Mouse (Mus musculus) effector memory CD4-positive, alpha-beta T cell, adult 5 months (primary cell): ENCODE measurements around the gene Rgr. TPM values are rescaled to one million over a fixed set of nuclear protein-coding genes. Genes with fewer than 3 reads are reported as not detected.

Experiments used
- polyA plus RNA-seq: library from polyadenylated mRNA; unstranded; fragments of 100-300 nt; shearing (Covaris generic); gene quantifications from one replicate; pipeline ENCODE4 v1.2.1, GENCODE M21; 2017

The Rgr gene
- polyA plus RNA-seq, result not detected

DNA sequence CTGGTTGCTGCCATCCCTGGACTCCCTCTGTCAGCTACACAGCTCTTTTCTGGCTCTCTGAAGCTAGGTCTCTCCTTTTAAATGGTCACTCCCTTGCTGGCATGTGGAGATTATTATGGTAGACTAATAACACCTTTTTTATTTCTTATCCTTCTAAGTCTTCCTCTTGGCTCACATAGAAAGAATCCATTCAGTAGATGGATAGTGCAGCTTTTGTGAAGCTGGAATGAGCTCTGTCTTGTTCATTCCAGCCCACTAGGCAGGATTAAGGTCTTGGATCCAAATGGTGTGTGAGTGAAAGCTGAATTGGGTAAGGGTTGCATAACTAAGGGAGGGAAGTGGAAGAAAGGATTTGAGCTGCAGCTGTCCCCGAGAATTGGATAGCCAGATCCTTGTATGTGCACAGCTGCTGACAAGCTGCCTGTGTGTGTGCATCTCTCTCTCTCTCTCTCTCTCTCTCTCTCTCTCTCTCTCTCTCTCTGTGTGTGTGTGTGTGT is at the start of gene Rgr:
Gene Rgr, minus strand, starts transcription at position 51 of the 497 bp plus-strand sequence.

DNA sequence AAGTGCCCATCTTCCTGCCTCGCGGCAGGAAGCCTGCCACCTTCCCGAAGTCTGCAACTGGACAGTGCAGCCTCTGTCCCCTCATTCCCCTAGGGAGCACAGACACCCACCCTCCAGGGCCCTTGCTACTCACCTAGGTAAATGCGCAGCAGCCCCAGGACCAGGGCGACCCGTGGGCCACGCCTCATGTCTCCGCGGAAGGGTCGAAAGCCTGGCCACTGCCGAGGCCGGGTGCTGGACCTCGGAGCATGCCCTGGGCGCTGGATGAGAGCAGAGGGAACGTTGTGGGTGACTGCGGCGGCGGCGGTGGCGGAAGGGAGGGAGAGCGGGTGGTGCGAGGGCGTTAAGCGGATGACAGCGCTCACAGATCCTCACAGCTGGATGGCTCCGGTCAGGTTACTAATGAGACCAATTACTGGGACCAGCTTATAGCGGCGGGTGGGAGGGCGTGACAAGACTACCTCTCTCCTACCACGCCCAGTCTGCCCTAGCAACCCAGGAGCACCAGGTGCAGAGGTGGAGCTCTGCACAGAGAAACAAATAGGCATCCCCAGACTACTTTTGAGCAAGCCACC is 49.3 kb upstream of the Rgr start, which contains the start of gene Cdhr1:
Gene Cdhr1, minus strand, starts transcription at position 392 of the 575 bp plus-strand sequence.

DNA sequence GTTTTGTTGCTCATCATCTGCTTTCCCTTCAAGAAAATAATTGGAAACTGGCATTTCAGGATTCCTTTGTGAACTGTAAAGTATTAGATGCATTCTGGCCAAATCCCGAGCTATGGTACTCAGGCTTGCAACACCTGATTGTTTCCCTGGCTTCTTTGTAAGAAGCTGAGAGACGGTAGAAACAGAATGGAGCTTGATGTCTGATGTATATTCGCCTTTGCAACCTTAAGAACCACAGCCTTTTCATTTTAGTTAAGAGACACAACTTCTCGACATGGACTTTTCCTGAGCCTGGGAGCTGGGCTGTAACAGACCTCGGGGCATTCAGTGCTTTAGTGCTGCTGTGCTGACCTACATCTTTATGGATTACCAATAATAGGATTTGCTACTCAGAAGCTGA is 18.9 kb upstream of the Rgr start, which contains the start of gene Lrit2:
Gene Lrit2, plus strand, starts transcription at position 301 of the 400 bp plus-strand sequence.

Other genes with a start within 250 kb of the Rgr start
- 54.1 TPM for gene Ccser2, start 80.2 kb downstream of the Rgr start, polyA plus RNA-seq
- gene Lrit1, start 5.9 kb upstream of the Rgr start, polyA plus RNA-seq, result not detected
- not detected for gene Lrit2, start 19.0 kb upstream of the Rgr start, polyA plus RNA-seq
- not detected for gene Cdhr1, start 49.4 kb upstream of the Rgr start, polyA plus RNA-seq
- gene 2610528A11Rik, start 65.1 kb upstream of the Rgr start, polyA plus RNA-seq, result 0.74 TPM
- gene Ghitm, start 86.3 kb upstream of the Rgr start, polyA plus RNA-seq, result 351 TPM